Mouse (Mus musculus) myocyte (in vitro differentiated cells): ENCODE measurements at regions not wholly inside any gene's neighbourhood (a gene's known extent, or its start where the extent isn't known, plus 50 kb on each side); places are given as distances from the start of the nearest gene placed in this dataset.

Source experiments
- CEBPB ChIP-seq: IDR thresholded peaks from 2 replicates; pipeline ENCODE4 v1.6.1; 2011; ENCODE audit warnings: mild to moderate bottlenecking, moderate library complexity; ENCODE audit not compliant: poor library complexity, insufficient read depth, severe bottlenecking
- E2F4 ChIP-seq: IDR thresholded peaks from one replicate; pipeline ENCODE4 v1.6.1; 2011; ENCODE audit warnings: mild to moderate bottlenecking, control low read depth, moderate library complexity; ENCODE audit not compliant: insufficient read depth
- MAX ChIP-seq: IDR thresholded peaks from one replicate; pipeline ENCODE4 v1.6.1; 2011; ENCODE audit warnings: low read depth, mild to moderate bottlenecking, control low read depth
- MYOD1 ChIP-seq, 3 experiments: IDR thresholded peaks; one replicate each; pipeline ENCODE4 v1.6.1; 2011; ENCODE audit warnings: control low read depth in 2 of 3, low read depth in 2 of 3, mild to moderate bottlenecking in 2 of 3, moderate library complexity in 1 of 3; ENCODE audit not compliant: insufficient read length in 2 of 3, control insufficient read depth in 1 of 3
- MYOG ChIP-seq, 3 experiments: IDR thresholded peaks; one replicate each; pipeline ENCODE4 v1.6.1; 2011; ENCODE audit warnings: control low read depth in 2 of 3, low read depth in 2 of 3, mild to moderate bottlenecking in 2 of 3; ENCODE audit not compliant: insufficient read length in 2 of 3, control insufficient read depth in 1 of 3, insufficient read depth in 1 of 3
- POLR2A ChIP-seq: IDR thresholded peaks from one replicate; pipeline ENCODE4 v1.6.1; 2011; ENCODE audit warnings: low read depth, mild to moderate bottlenecking, control low read depth, moderate library complexity; ENCODE audit not compliant: insufficient read length
- POLR2AphosphoS2 ChIP-seq: IDR thresholded peaks from one replicate; pipeline ENCODE4 v1.6.1; 2011; ENCODE audit warnings: low read depth, control low read depth; ENCODE audit not compliant: insufficient read length
- TCF12 ChIP-seq: IDR thresholded peaks from one replicate; pipeline ENCODE4 v1.6.1; 2011; ENCODE audit warnings: mild to moderate bottlenecking, control low read depth; ENCODE audit not compliant: poor library complexity, insufficient read depth, severe bottlenecking
- TCF3 ChIP-seq: IDR thresholded peaks from one replicate; pipeline ENCODE4 v1.6.1; 2011; ENCODE audit warnings: low read depth, control low read depth; ENCODE audit not compliant: insufficient read length
- USF1 ChIP-seq: IDR thresholded peaks from one replicate; pipeline ENCODE4 v1.6.1; 2011; ENCODE audit warnings: low read depth, mild to moderate bottlenecking, control low read depth, moderate library complexity

DNA sequence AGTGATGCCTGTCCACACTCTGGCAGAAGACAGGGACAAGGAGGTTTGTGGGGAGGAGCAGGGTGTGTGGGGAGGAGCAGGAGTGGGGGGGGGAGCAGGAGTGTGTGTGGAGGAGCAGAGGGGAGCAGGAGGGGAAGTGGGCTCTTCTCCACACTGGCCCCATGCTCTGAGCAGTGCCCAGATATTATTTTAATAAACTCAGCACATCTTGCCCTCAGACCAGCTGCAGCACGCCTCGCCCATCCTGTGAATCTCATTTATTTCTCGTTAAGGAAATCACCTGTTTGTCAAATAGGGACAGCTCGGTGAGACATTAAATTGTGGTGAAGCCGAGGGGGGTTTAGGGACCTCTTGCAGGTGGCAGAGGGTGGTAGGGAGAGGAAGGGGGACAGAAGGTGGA, 77.8 kb upstream of the Lhx5 start:
- TF ChIP-seq TCF12 (no peak), E2F4 (no peak), POLR2A (no peak), MYOD1 (IDR thresholded peaks at IDR 0.05; ENCODE audit: control insufficient read depth in 1 of 3, insufficient read length in 2 of 3, low read depth in 2 of 3) (no peak), MYOG (IDR thresholded peaks at IDR 0.05; ENCODE audit: control insufficient read depth in 1 of 3, insufficient read depth in 1 of 3, insufficient read length in 2 of 3, low read depth in 2 of 3) (no peak), POLR2AphosphoS2 (no peak), CEBPB (no peak), MAX (no peak), TCF3 (no peak), USF1 (no peak)
